ENCODE assay signal across 38 mouse cellular contexts in the genomic region with DNA sequence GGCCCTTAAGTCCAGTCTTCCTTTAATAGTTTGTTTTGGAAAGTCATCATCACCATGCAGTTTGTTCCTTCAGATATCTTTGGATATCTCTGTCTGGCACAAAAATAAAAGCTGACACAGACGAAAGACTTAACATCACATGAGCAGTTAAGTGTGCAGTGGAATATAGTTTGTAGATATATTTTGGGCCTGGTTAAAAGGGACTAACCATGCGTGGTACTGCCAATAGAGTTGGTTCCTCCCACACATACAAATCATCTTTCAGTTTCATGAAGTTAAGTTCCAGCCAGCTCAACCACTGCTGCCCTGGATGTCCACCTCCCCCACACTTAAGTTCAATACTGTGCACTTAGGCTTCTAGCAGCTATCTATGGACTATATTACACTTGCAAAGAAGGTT. TPM values are rescaled to one million over a fixed set of nuclear protein-coding genes. Genes with fewer than 3 reads are reported as not detected.
DNase-seq lines count a peak whose midpoint lies in the region; ATAC-seq and TF ChIP-seq lines count a peak whose summit lies in the region.
"Had no signal": no experiment of that assay in that cellular context is flagged by ENCODE, and none has a peak within 500 bp of the region (broad histone marks: within the 10 kb centered on the region; RNA-seq: fewer than 3 reads in every experiment).

No protein-coding gene starts in this region.

- peak; percentile 6 to 12 for DNase-seq in heart, adult 18-20 months
- no peak for DNase-seq in heart, postnatal 4 days
- peak; percentile 24 to 30 for DNase-seq in B cell, adult 2 months
- DNase-seq in embryo, embryonic 10 days (ENCODE audit: low spot score), result no peak
- DNase-seq in right cerebral cortex, postnatal 10 days (ENCODE audit: low spot score in 2 of 2), result no peak
- no peak for DNase-seq in testis, postnatal 10 days (ENCODE audit: low spot score)
- DNase-seq: adrenal gland, postnatal 14 days; cerebellum, adult 11-12 months; cerebellum, adult 9-11 months; forebrain, postnatal 0 days; gastrocnemius, postnatal 14 days; heart, adult 11 months; heart, postnatal 36 days; kidney, adult 11 months; kidney, postnatal 14 days; liver, postnatal 0 days; lung, postnatal 4 days; midbrain, embryonic 14.5 days; thymus, postnatal 14 days had no signal

- no peak overlapping the region for H3K4me3 ChIP-seq in bone marrow macrophage, adult 2 months (ENCODE audit: insufficient read depth, low read length)
- H3K4me3 ChIP-seq: erythroblast, embryonic 14.5 days; forebrain, embryonic 12.5 days; hindbrain, embryonic 13.5 days; left cerebral cortex, adult 2 months; liver, embryonic 12.5 days had no signal

- peak; percentile 83; the same call in 1 of the 2 replicates for ATAC-seq in neutrophil, adult 5-6 weeks (ENCODE audit: extremely low read depth, insufficient number of reproducible peaks, low FRiP score, poor library complexity, severe bottlenecking)
- ATAC-seq: forebrain, postnatal 0 days; liver, embryonic 12.5 days; liver, postnatal 0 days; lung, postnatal 0 days had no signal

- 0 out of 2 replicates have a peak overlapping the region, but pooled peaks have one; percentile 3 for H3K27ac ChIP-seq in bone marrow macrophage, adult 2 months (ENCODE audit: insufficient read depth, low read depth, low read length)
- H3K27ac ChIP-seq: forebrain, embryonic 12.5 days; hindbrain, embryonic 13.5 days; left cerebral cortex, adult 2 months; liver, embryonic 12.5 days had no signal

- TF ChIP-seq CTCF in bone marrow macrophage, adult 2 months (IDR thresholded peaks at IDR 0.05; ENCODE audit: low read depth, low read length), result no peak

- no peak for TF ChIP-seq POLR2A in bone marrow macrophage, adult 2 months (IDR thresholded peaks at IDR 0.05; ENCODE audit: borderline replicate concordance, low read depth, low read length)

- peaks cover 4% of the 10 kb centered on the region; the same call in 1 of the 2 replicates for H3K4me1 ChIP-seq in bone marrow macrophage, adult 2 months (ENCODE audit: control insufficient read depth, insufficient read depth, low read length)
- H3K4me1 ChIP-seq: forebrain, embryonic 12.5 days; hindbrain, embryonic 13.5 days; liver, embryonic 12.5 days had no signal

RNA-seq across cellular contexts. Expression of gene Uts2b, which starts 15.6 kb away (rescaled TPM):
- under 1 TPM; 0.46 to 0.55 TPM for total RNA-seq in heart, adult 18-20 months (2021)
- 1 to 10 TPM; 4.1 to 4.9 TPM for total RNA-seq in heart, postnatal 4 days (2021)
- polyA plus RNA-seq in bone marrow macrophage, adult 2 months (2012; ENCODE audit: insufficient read depth, insufficient read length, missing spikeins), result not detected in 2 replicates
- total RNA-seq in neutrophil, adult 5-6 weeks (2017), result not detected in 2 replicates
- total RNA-seq: adrenal gland, postnatal 14 days; forebrain, postnatal 0 days; G1E; gastrocnemius, postnatal 14 days; layer of hippocampus, adult 18-20 months; layer of hippocampus, postnatal 10 days; left cerebral cortex, adult 2 months; left cerebral cortex, postnatal 25 days; monocyte, adult 5-6 weeks had no signal
- polyA plus RNA-seq: erythroblast, embryonic 14.5 days; forebrain, embryonic 12.5 days; forebrain, postnatal 0 days; G1E; kidney, embryonic 14.5 days; liver, embryonic 12.5 days; liver, postnatal 0 days; testis, adult 2 months had no signal

RNA-seq across cellular contexts. Expression of gene Ccdc50, which starts 34.2 kb away (rescaled TPM):
- 10 to 100 TPM; 36.9 to 47.4 TPM for total RNA-seq in heart, adult 18-20 months (2021)
- 10 to 100 TPM; 61.1 to 64.5 TPM for total RNA-seq in heart, postnatal 4 days (2021)
- polyA plus RNA-seq in bone marrow macrophage, adult 2 months (2012; ENCODE audit: insufficient read depth, insufficient read length, missing spikeins), result 113 and 126 TPM in 2 replicates
- 150 and 156 TPM in 2 replicates for total RNA-seq in neutrophil, adult 5-6 weeks (2017)

RNA-seq across cellular contexts. Expression of gene Ostn, which starts 47.2 kb away (rescaled TPM):
- not detected for total RNA-seq in heart, adult 18-20 months (2021)
- not detected for total RNA-seq in heart, postnatal 4 days (2021)
- not detected in 2 replicates for polyA plus RNA-seq in bone marrow macrophage, adult 2 months (2012; ENCODE audit: insufficient read depth, insufficient read length, missing spikeins)
- 0.47 TPM in 1 of 2 replicates, not detected in the other for total RNA-seq in neutrophil, adult 5-6 weeks (2017)
- total RNA-seq: adrenal gland, postnatal 14 days; forebrain, postnatal 0 days; G1E; heart, postnatal 36 days; layer of hippocampus, adult 18-20 months; left cerebral cortex, adult 2 months; monocyte, adult 5-6 weeks had no signal
- polyA plus RNA-seq: erythroblast, embryonic 14.5 days; forebrain, embryonic 12.5 days; forebrain, postnatal 0 days; G1E; heart, embryonic 11.5 days; heart, embryonic 16.5 days; hindbrain, embryonic 13.5 days; kidney, embryonic 14.5 days; liver, embryonic 12.5 days; liver, postnatal 0 days; lung, postnatal 0 days; midbrain, embryonic 14.5 days; neural tube, embryonic 14.5 days; testis, adult 2 months; urinary bladder, adult 2 months had no signal

Comparison
In these comparisons a context has a peak if more than half of its experiments do, and no peak if none do; other contexts are left out.
1. DNase-seq: peak in heart, adult 18-20 months (2 of 2) and B cell, adult 2 months (2 of 2); none in heart, postnatal 4 days (single experiment), embryo, embryonic 10 days (single experiment), right cerebral cortex, postnatal 10 days (0 of 2) and testis, postnatal 10 days (single experiment).